Mouse (Mus musculus): Measurements from ENCODE around the gene Grin2a. TPM values are rescaled to one million over a fixed set of nuclear protein-coding genes. Genes with fewer than 3 reads are reported as not detected.

The Grin2a gene
- polyA plus RNA-seq, 1 experiment from 2014 or later, result not detected

GRCm38 (mm10) chr16:9910672-9911071 is 84.7 kb downstream of the Grin2a start:
- H3K4me1 ChIP-seq (ENCODE audit: insufficient read depth), result no peaks in the 10 kb centered on the region
- H3K4me3 ChIP-seq (ENCODE audit: low read depth, low read length), result no peak overlapping the region
- no peak overlapping the region for H3K9ac ChIP-seq (replicated peaks)
- no peak overlapping the region for H3K27ac ChIP-seq (ENCODE audit: low read depth)
- H3K4me2 ChIP-seq (ENCODE audit: low read depth, low read length), result no peak overlapping the region
- H3K27me3 ChIP-seq (ENCODE audit: insufficient read depth, low read length), result no peaks in the 10 kb centered on the region
- no peak for TF ChIP-seq EP300 (IDR thresholded peaks at IDR 0.05; ENCODE audit: low read depth)
- TF ChIP-seq CTCF (IDR thresholded peaks at IDR 0.05; ENCODE audit: low read depth), result no peak
- 64% methylated on average over 3 of the region's 3 CpGs for WGBS (ENCODE audit: insufficient replicate concordance)
- no peaks in the 10 kb centered on the region for H3K9me3 ChIP-seq (ENCODE audit: low read length)
- ATAC-seq (no peak), DNase-seq (no peak)
- no peaks in the 10 kb centered on the region for H3K36me3 ChIP-seq (replicated peaks; ENCODE audit: insufficient read depth, low read length)

DNA sequence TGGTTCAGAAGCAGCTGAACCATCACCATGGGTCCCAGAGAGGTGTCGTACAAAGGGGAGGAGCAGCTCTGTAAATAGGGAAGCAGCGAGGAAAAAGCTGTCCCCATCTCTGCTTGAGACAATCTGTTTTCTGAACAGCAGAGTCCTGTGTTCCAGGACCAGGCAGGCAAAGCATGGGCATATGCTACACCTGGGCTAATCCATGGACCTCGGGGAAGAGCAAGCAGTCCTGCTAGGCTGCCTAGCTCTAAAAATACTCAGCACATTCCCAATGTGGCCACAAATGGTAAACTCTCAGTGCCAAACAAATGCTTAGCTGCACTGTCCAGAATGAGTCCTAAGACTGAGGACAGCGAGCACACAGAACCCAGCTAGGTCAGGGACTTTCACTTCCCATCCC is 86.1 kb downstream of the Grin2a start:
- H3K27ac ChIP-seq (ENCODE audit: low read depth), result no peak overlapping the region
- no peak overlapping the region for H3K4me3 ChIP-seq (ENCODE audit: low read depth, low read length)
- H3K4me2 ChIP-seq (ENCODE audit: low read depth, low read length), result no peak overlapping the region
- H3K36me3 ChIP-seq (replicated peaks; ENCODE audit: insufficient read depth, low read length), result no peaks in the 10 kb centered on the region
- H3K27me3 ChIP-seq (ENCODE audit: insufficient read depth, low read length), result no peaks in the 10 kb centered on the region
- no peaks in the 10 kb centered on the region for H3K4me1 ChIP-seq (ENCODE audit: insufficient read depth)
- no peak overlapping the region for H3K9ac ChIP-seq (replicated peaks)
- ATAC-seq (no peak), DNase-seq (no peak)
- TF ChIP-seq CTCF (IDR thresholded peaks at IDR 0.05; ENCODE audit: low read depth), result no peak
- no peak for TF ChIP-seq EP300 (IDR thresholded peaks at IDR 0.05; ENCODE audit: low read depth)
- no peaks in the 10 kb centered on the region for H3K9me3 ChIP-seq (ENCODE audit: low read length)
- WGBS (ENCODE audit: insufficient replicate concordance), result 67% methylated on average over 4 of the region's 4 CpGs

DNA sequence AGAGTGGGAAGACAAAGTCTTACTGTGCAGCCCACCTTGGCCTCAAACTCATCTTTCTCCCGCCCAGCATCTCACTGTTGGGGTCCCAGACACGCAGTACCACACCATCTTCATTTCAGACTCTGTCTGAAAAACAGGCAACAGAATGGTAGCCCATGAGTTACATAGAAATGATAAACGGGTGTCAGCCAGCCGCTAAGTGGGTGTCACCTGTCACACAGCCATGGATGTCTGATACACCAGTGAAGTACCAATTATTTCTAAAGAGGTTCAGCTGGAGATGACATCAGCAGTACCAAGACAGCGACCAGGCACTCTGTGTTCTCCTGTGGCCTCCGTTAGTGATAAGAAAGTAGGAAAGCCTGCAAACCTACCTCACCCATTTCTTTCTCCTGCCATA is 90.9 kb downstream of the Grin2a start:
- no peaks in the 10 kb centered on the region for H3K4me1 ChIP-seq (ENCODE audit: insufficient read depth)
- DNase-seq (no peak), ATAC-seq (no peak)
- H3K4me3 ChIP-seq (ENCODE audit: low read depth, low read length), result no peak overlapping the region
- no peak overlapping the region for H3K4me2 ChIP-seq (ENCODE audit: low read depth, low read length)
- H3K9me3 ChIP-seq (ENCODE audit: low read length), result no peaks in the 10 kb centered on the region
- H3K27me3 ChIP-seq (ENCODE audit: insufficient read depth, low read length), result no peaks in the 10 kb centered on the region
- H3K36me3 ChIP-seq (replicated peaks; ENCODE audit: insufficient read depth, low read length), result no peaks in the 10 kb centered on the region
- H3K9ac ChIP-seq (replicated peaks), result no peak overlapping the region
- WGBS (ENCODE audit: insufficient replicate concordance), result 73% methylated on average over 6 of the region's 6 CpGs
- TF ChIP-seq CTCF (IDR thresholded peaks at IDR 0.05; ENCODE audit: low read depth) (no peak), EP300 (IDR thresholded peaks at IDR 0.05; ENCODE audit: low read depth) (no peak)
- no peak overlapping the region for H3K27ac ChIP-seq (ENCODE audit: low read depth)

- Histone ChIP-seq H3K9me3 (ENCODE audit: low read length) (no peaks in the 10 kb centered on the region), H3K4me2 (ENCODE audit: low read depth, low read length) (no peak overlapping the region), H3K27ac (ENCODE audit: low read depth) (no peak overlapping the region), H3K9ac (replicated peaks) (no peak overlapping the region), H3K27me3 (ENCODE audit: insufficient read depth, low read length) (no peaks in the 10 kb centered on the region), H3K36me3 (replicated peaks; ENCODE audit: insufficient read depth, low read length) (no peaks in the 10 kb centered on the region), H3K4me1 (ENCODE audit: insufficient read depth) (no peaks in the 10 kb centered on the region), H3K4me3 (ENCODE audit: low read depth, low read length) (no peak overlapping the region)
- DNase-seq (no peak), ATAC-seq (no peak)
- TF ChIP-seq CTCF (IDR thresholded peaks at IDR 0.05; ENCODE audit: low read depth), result no peak
- no peak for TF ChIP-seq EP300 (IDR thresholded peaks at IDR 0.05; ENCODE audit: low read depth)
- WGBS (ENCODE audit: insufficient replicate concordance), result 63% methylated on average over 5 of the region's 5 CpGs
These were observed 92.5 kb downstream of the Grin2a start for GRCm38 (mm10) chr16:9902680-9903463.

DNA sequence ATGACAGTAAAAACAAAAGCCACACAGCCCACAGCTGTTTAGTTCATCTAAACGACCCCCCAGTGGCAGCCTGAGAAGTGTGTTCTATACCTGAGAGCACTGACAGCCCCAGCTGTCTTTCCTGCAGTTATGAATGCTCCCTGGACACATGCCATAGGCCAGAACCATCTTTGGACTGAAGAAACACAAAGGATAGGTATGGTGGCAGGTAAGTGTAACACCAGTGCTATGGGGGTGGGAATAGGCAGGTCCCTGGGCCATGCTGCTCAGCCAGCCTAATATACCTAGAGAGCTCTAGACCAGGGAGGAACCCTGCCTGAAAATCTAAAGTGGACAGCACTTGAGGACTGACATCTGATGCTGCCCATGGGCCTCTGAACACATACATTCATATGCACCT is 93.9 kb downstream of the Grin2a start:
- 25% methylated on average over 1 of the region's 1 CpGs for WGBS (ENCODE audit: insufficient replicate concordance)
- TF ChIP-seq CTCF (IDR thresholded peaks at IDR 0.05; ENCODE audit: low read depth) (no peak), EP300 (IDR thresholded peaks at IDR 0.05; ENCODE audit: low read depth) (no peak)
- H3K27me3 ChIP-seq (ENCODE audit: insufficient read depth, low read length), result no peaks in the 10 kb centered on the region

DNA sequence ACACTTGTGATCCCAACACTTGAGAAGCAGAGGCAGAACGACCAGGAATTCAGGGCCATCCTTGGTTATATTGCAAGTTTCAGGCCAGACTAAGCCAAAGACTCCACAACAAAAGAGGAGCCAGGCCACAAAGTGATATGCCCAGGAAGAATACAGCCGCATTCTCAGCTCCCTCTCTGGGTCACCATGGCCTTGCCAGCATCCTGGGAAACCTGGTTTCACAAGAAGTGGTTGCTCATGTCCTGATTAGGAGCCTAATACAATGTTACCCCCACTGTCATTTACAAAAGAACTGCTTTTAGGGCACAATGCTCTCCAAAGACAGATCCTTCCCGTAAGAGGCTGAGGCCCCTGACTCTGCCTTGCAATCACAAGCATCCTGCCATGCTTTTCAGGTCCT is 94.4 kb downstream of the Grin2a start:
- Histone ChIP-seq H3K27me3 (ENCODE audit: insufficient read depth, low read length) (no peaks in the 10 kb centered on the region), H3K4me2 (ENCODE audit: low read depth, low read length) (no peak overlapping the region), H3K9me3 (ENCODE audit: low read length) (no peaks in the 10 kb centered on the region), H3K36me3 (replicated peaks; ENCODE audit: insufficient read depth, low read length) (no peaks in the 10 kb centered on the region), H3K4me1 (ENCODE audit: insufficient read depth) (no peaks in the 10 kb centered on the region), H3K27ac (ENCODE audit: low read depth) (no peak overlapping the region), H3K9ac (replicated peaks) (no peak overlapping the region), H3K4me3 (ENCODE audit: low read depth, low read length) (no peak overlapping the region)
- ATAC-seq (no peak), DNase-seq (no peak)
- WGBS (ENCODE audit: insufficient replicate concordance), result 64% methylated on average over 3 of the region's 3 CpGs
- TF ChIP-seq EP300 (IDR thresholded peaks at IDR 0.05; ENCODE audit: low read depth) (no peak), CTCF (IDR thresholded peaks at IDR 0.05; ENCODE audit: low read depth) (no peak)

More for the DNA sequence above, 93.9 kb downstream of the Grin2a start:
- Histone ChIP-seq H3K4me2 (ENCODE audit: low read depth, low read length) (no peak overlapping the region), H3K27ac (ENCODE audit: low read depth) (no peak overlapping the region), H3K36me3 (replicated peaks; ENCODE audit: insufficient read depth, low read length) (no peaks in the 10 kb centered on the region), H3K4me1 (ENCODE audit: insufficient read depth) (no peaks in the 10 kb centered on the region), H3K9me3 (ENCODE audit: low read length) (no peaks in the 10 kb centered on the region), H3K4me3 (ENCODE audit: low read depth, low read length) (no peak overlapping the region), H3K9ac (replicated peaks) (no peak overlapping the region)
- ATAC-seq (no peak), DNase-seq (no peak)
